Mouse (Mus musculus) retina, postnatal 1 day (tissue): ENCODE data around the gene Mmd2.
A peak's percentile ranks its signal among the peaks of the same experiment; 100 is the strongest.

Experiments used
- DNase-seq: peaks from one replicate; pipeline ENCODE4 v3.0.0-alpha.2; 2012

The Mmd2 gene

DNA sequence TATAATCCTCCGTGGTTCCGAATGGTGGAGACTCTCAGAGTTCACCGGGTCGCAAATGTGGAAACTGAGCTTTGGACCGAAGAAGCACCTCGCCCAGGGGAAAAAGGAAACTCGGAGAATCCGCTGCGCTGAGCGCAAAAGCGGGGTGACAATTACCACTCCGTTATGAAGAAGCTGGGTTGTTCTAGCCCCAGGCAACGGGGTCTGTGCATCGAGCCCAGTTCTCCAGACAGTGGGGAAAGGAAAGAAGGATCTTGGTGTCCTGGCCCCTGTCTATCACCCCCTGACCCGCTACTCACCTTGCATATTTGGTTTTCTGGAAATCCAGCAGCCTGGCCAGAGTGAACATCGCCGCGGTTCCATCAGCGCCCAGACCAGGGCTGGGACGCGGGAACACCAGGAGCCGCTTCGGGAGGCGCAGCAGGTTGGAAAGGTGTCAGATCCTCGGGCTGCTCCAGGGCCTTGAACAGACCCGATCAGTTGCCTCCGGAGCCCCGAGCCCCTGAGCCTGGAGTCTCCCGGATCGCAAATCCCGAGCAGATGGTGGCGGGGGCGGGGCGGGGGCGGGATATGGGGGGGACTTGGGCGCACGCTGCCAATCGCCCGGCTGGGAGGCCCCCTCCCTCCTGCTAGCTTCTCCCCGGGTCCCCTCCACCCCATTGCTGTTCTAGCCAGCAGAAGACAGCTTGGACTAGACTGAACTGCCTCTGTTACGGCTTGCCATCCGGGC is at the start of gene Mmd2:
Gene Mmd2, minus strand, starts transcription at position 542 of the 730 bp plus-strand sequence.
- peak; percentile 80 for DNase-seq

DNA sequence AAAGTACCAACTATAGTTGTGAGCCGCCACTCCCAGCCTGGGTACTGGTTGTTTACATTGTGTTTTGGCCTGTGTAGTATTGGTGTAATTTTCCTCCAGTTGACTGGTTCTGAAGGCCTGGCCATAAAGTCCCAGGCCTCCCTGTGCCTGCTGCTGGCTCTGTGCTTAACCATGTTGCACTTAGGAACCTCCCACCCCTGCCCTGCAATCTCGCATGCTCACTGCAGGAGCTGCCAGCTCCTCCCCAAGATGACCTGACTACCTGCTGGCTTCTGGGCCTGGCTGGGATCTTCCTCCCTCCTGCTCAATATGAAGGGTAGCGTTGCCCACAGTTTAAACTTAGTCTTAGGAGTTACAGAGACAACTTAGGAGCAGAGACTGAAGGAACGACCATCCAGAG is 43.7 kb upstream of the Mmd2 start:
- no peak for DNase-seq

DNA sequence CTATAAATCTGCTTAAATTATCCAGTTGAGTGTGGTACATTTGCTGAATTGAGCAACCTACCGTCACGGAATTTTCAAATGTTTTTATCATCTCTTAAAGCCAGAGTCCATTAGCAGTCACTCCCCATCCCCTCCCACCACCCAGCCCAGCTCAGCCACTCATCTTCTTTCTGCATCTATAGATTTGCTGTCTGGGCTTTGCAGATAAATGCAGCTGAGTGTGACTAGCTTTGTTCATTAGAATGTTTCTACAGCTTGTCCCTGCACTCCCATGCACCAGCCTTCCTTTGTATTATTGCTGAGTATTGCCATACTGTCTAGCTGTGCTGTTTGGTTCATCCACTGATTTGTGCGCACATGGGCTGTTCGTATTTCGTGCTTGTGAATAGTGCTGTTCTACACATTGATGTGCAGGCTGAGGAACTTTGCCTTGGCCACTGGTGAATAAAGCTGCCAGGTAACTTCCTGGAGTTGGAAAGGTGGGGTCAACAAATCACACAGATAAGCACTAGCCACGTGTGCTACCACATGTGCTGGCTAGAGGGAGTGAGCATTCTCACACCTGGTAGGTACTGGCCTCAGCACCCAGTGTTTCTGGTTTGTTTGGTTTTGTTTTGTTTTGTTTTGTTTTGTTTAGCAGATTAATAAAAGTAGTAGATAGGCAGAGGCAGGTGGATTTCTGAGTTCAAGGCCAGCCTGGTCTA is 42.3 kb upstream of the Mmd2 start:
- DNase-seq: no peak

DNA sequence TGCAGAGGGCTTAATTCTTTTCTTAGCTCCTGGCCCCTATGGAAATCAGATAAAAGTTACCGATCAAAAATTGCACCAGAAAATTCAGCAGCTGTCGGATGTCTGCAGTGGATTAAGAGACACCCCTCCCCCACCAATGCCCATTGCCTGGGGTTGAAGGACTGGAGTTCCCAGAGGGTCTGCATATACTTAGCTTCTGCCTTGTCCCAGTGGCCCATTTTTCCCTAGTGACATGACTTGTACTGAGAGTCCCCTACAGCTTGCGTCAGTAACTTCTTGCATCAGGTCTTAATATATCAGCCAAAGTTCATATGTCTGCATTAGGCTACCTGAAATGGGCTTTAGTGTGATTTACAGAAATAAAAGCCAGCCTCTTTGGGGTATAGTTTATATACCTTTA is 41.8 kb upstream of the Mmd2 start:
- peak; percentile 55 for DNase-seq

DNA sequence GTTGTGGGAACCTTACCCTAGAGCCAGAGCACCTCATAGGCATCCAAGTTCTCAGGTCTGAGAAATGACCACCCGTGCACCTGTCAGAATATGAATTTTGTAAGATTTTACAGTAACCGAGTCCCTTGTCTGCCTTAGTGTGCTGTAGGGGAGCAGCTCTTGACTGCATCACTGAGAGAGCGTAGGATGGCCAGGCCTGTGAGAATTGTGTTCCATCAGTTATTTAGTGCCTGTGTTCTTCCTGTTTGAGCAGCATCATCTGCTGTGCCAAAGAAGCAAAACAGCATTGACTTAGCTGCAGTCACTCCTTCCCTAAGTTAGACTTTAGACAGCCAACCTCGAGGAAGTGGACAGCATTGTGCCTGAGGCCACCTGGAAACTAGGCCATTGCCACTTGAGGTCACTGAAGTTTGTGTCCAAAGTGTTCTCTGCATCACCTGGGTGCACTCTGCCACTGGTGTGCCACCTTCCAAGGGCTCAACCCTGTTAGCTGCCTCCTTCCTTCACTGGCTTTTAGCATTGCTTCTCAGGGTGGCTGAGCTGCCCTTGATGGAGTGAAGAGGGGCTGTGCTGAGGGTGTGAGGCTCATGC is 41.0 kb upstream of the Mmd2 start:
- DNase-seq: no peak

DNA sequence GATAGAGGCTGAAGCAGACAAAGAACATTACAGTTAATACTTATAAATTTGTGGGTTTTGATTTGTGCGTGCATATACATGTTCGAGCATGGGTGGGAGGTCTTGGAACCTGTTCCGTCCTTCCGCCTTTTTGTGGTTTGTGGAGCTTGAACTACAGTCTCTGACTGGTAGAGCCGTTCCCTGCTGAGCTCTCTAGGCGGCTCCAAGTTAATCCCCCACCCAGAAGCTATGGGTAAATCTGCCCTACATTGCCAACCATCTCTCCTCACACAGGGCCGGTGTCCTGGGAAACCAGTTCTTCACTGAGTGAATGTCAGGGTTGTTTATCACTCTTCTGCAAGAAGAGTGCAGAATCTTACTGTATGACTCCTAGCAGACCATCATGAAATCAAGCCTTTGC is 39.6 kb upstream of the Mmd2 start:
- no peak for DNase-seq

DNA sequence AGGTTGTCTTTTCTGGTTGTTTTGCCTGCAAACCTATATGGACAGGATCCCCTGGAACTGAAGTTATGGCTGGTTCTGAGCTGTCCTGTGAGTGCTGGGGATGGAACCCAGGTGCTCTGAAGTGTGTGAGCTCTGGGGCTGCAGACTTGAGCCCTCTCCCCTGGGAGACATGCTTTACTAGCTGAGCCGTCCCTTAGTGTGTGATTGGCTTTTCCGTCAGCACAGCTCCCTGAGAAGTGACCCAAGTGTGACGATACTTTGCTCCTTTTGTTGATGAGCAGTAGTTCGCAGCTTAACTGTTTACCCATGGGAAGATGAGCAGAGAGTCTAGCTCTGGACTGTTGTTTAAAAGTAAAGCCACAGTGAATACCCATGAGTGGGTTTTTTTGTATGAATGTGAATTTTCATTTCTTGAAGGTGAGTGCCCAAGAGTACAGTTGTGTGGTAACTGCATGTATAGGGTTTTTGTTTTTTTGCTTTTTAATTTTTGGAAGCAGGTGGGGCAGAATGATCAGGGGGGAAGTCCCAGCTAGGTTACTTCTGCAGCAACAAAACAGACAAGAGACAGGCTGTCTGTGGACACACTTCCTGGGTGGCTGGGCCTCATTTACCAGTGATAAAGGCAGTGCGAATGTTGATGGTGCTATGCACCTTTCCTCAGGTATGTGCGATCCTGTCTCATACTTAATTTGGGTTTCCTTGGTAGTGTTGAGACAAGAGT is 32.9 kb upstream of the Mmd2 start:
- DNase-seq: no peak

DNA sequence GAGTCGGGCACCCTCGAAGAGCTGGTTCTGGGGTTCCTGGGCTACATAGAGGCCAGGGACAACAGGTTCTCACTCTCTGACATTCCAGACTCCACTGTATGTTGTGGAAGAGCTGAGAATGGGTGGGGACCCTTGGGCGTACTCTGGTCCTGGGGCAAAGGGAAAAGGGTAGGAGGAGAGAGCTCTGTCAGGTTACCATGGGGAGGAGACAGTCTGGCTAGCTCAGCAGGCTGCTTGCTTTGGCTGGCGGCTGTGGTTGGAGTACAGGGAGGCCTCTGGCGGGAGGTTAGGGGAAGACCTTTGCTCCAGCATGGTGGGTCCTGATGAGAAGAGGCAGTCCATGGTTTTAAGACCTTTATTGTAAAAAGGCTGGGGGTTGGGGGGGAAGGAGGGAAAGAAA is 31.5 kb upstream of the Mmd2 start:
- no peak for DNase-seq

DNA sequence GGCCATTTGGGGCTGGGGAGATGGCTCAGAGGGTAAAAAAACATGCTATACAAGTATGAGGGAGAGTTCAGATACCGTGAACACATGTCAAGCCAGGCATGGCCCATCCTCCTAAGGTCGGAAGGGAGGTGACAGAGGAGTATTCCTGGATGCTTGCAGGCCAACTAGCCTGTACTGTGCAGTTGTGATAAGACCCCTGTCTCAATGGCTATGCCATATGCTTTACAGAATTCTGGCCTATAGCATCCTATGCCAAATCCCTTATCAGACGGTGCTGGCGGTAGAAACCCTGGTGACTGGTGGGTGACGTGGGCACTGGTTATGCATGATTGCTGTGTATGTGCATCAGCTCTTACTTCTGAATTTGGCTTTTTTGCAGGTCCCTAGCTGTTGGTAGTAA is 29.2 kb upstream of the Mmd2 start:
- no peak for DNase-seq

DNA sequence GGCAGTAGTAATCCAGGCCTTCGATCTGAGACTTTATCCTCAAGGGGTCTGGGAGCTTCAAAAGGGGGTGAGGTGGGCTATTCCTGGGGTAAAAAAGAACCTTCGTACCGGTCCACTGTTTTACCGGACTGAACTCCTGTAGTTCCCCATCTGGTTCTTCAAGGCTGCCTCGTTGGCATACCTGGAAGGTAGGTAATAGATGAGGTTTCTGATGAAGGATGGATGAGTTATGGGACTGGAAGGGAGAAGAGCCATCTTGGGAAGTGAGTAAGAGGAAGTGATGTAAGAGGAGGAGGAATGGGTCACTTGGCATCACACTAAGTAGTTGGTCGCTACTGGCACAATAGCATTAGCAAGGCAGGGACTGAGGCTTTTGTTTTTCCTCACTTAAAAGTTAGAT is 21.6 kb upstream of the Mmd2 start:
- DNase-seq: peak; percentile 69

DNA sequence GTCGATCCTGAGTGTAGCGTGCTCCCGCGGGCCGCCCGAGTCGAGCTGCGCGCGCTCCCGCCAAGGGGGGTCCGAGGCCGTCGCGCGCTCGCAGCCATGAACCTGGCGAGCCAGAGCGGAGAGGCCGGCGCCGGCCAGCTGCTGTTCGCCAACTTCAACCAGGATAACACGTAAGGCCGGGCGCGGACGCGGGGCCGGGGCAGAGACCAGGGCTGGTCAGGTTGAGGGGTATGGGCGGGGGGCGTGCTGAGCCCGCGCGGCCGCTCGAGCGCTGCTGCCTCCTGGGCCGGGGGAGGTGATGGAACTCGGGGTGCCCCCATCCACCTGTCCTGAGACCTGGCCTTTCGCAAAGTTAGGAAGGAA is 21.0 kb upstream of the Mmd2 start:
- DNase-seq: no peak

DNA sequence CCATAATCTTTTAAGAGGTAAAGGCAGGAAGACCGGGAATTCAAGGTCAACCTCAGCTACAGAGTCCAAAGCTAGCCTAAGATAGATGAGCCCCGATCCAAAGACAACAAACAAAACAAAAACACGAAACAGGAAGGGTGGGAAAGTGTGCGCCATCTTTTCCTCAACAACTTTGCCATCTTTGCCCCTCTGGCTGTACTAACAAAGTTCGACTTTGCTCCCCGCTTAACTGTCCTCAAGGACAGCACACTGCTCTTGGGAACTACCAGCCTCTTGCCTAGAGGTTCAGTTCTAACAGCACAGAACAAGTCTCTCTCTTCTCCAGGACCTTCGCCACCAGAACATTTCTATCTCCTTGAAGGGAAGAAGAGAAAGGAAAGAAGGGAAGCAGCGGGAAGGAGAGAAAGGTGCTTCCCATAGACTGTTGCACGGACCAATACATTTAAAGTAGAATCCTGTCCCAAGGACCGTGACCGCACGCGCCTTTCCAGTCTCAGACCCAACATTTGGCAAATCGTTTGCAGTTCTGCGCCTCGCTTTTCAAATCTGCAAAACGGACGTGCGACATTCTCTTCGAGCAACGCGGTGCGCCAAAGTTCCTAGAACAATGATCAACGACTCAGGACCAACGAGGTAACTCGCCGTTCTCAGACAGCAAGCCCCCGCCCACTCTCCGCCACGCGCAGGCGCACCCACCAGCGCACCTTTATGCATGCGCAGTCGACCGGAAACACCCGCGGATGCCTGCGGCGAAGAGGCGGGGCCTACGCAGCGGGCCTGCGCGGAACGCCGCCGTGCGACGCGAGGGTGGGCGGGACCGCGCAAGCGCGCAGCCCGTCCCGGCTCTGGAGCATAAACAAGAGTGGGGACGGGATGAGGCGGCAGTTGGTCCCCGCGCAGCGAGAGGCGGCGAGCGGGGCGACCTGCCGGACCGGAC is 20.4 kb upstream of the Mmd2 start:
- peak; percentile 97 for DNase-seq

DNA sequence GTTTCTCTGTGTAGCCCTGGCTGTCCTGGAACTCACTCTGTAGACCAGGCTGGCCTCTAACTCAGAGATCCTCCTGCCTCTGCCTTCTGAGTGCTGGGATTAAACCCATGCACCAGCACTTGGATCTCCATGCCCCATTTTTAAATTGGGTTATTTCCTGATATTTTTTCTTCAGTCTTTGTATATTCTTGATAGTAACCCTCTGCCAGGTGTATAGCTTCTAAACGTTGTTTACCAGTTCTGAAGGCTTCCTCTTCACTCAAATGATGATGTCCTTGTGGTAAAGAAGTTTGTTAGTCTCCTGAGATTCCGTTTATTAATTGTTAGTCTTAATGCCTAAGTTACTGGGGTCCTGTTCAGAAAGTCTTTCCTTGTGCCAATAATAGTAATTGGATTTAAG is 18.8 kb upstream of the Mmd2 start, which contains the start of gene Wipi2:
Gene Wipi2, plus strand, starts transcription at position 301 of the 400 bp plus-strand sequence.
- no peak for DNase-seq

DNA sequence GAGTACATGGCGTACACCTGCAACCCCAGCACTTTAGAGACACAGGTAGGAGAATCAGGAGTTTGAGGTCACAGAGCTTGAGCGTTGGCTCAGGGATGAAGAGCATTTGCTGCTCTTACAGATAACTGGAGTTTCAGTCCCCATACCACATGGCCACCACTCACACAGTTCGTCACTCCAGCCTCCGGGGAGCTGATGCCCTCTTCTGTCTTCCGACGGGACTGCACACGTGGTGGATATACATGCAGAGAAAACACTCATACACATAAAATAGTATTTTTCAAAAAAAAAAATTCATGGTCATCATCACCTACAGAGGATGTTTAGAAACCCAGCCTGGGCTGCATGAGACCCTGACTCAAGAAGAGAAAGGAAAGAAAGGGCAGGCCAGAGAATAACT is 14.5 kb upstream of the Mmd2 start:
- DNase-seq: no peak

DNA sequence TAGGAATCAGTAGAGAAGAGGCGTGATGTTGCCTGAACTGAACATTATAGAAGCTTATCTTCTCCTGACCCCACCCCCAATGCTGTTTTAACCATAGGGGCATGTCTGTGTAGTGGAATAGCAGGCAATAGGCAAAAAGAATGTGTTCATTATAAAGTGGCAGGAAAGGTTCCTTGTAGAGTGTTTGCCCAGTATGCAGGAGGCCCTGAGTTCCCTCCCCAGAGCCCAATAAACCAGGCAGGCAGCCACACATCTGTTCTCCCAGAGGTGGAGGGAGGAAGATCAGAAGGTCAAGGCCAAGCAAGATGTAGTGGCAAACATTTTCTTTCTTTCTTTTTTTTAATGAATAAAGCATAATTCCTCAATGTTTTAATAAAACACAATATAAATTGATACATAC is 13.5 kb upstream of the Mmd2 start:
- DNase-seq: no peak

DNA sequence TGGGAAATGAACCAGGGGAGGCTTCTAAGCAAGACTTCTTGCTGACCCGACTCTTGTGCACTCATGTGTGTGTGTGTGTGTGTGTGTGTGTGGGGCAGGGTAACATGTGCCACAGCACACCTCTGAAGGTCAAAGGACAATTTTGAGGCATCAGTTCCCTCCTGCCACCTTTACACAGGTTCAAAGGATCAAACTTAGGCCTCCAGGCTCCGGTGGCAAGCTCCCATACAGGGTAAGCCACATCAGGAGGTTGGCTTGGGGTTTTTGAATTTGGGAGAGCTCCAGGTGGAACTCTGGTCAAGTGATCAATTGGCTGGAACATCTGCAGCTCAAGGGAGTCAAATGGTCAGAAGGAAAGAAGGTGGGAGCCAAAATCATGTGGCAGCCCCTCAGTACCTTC is 12.8 kb upstream of the Mmd2 start:
- DNase-seq: no peak

DNA sequence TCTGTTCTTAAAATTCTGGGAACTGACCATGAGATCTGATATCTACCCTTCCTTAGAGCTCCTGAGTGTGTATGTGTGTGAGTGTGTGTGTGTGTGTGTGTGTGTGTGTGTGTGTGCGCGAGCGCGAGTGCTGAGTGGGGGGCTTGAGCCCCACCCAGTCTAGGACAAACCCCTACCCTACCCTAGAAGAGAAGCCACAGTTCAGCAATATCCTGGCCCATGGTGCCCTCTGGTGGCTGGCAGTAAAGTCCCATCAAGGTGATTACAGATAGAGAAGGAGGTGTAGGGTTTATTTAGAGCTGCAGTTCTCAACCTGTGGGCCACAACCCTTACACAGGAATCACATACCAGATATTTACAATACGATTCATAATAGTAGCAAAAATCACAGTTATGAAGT is 11.3 kb upstream of the Mmd2 start:
- peak; percentile 69 for DNase-seq

DNA sequence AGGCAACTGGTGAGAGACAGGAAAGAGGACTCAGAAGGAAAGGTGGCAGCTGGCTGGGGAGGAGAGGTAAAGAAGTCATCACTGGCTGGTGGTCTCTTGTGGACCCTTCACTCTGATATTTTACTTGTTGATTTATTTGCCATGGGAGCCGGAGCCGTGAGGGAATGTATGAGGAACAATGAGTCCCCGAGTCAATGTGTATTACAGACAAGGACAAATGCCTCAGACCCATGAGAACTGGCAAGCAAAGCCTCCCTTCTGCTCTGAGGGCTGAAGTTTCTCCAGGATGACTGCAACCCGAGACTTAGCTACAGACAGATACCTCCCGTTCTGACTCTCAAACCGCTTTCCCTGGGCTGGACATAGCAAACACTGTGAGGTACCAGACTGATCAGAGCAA is 7.7 kb upstream of the Mmd2 start:
- no peak for DNase-seq

DNA sequence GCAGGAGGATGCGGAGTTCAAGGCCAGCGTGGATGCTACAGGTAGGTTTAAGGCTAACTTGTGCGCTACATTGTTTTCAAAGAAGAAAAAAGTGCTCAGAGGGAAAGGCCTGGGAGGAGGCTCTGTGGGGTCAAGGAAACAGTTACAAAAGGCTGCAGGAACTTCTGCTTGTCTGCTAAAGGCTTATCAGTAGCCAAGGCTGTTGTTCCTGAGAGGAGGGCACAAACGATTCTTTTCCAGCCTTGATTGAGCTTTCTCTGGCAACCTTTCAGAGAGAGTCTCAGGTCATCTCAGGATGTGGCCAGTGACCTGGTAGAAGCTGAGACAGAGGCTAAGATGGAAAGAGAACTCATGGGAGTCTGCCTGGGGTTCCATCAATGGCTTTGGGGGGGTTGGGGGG is 7.0 kb upstream of the Mmd2 start:
- no peak for DNase-seq

DNA sequence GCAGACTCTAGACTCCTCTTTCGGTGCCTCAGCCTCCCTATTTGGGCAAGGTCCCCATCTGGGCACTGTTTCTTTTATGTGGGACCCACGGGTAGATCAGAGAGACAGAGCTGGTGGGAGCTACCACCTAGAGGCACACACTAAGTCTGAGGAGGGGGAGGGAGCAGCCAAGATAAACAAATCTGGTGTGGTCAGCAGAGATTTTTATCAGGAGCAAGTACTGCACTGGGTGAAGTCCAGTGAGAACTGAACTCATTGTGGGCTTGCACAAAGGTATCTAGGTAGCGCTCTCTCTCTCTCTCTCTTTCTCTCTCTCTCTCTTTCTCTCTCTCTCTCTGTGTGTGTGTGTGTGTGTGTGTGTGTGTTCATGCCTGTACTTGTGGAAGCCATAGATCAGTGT is 5.9 kb upstream of the Mmd2 start:
- no peak for DNase-seq

DNA sequence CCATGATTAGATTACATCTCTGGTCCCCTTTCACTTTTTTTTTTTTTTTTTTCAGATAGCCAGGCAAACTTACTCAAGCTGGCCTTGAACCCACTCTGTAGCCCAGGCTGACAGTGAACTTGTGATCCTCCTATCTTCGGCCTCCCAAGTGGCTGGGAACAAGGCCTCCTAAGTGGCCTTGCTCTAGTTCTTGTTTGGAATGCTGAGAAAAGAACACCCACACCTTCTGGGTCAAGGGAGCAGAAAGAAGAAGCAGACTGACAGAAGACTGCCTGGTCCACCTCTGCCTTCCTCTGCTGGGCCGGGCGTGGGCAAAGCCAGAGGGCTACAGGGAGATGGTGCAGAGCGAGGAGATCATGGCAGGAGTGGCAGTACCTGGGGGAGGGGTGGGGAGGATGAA is 1.8 kb upstream of the Mmd2 start:
- no peak for DNase-seq

DNA sequence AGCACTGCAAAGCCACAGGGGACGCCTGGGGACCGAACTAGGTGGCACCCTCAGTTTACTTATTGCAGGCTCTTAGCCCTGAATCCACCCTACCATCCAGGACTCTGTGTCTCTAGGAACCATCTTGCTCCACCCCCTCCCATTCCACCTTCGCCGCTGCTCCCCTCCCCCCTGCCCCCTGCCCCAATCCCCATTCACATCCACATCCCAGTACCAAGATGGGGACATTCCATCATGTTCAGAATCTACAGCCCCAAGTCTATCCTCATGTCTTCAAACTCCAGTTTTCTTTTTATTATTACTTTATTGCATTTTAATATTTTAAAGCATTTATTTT is 357 bp upstream of the Mmd2 start:
- DNase-seq: no peak

DNA sequence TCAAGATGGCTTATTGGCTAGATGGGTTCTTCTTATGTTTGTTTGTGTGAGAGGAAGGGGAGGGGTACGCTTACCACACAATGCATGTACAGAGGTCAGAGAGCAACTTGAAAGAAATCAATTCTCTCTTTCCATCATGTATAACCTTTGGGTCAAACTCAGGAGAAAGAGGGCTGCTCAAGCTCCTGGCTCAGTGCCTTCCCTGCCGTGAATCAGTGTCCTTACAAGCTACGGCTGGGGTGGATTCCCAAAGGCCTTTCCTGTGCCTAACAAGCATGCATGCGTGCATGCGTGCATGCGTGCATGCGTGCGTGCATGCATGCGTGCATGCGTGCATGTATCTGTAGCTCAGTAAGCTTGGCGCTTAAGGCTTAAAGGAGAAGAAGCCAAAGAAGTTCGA is 3.3 kb downstream of the Mmd2 start:
- DNase-seq: no peak
